Mouse (Mus musculus) thymus, adult 2 months (tissue): Measurements from ENCODE around the gene Lrrc4.

Experiments used
- CTCF ChIP-seq: fragments of 200-500 bp; IDR thresholded peaks from 2 replicates; pipeline ENCODE4 v1.5.1; 2012; ENCODE audit warnings: mild to moderate bottlenecking, control low read depth, low read length, moderate library complexity, borderline replicate concordance; ENCODE audit not compliant: control insufficient read depth, poor library complexity, insufficient read depth; ENCODE audit errors: extremely low read depth
- POLR2A ChIP-seq: fragments of 200-500 bp; IDR thresholded peaks from 2 replicates; pipeline ENCODE4 v1.6.1; 2012; ENCODE audit warnings: mild to moderate bottlenecking, low read length, control low read depth, moderate library complexity; ENCODE audit not compliant: control insufficient read depth, poor library complexity, insufficient read depth; ENCODE audit errors: extremely low read depth

DNA sequence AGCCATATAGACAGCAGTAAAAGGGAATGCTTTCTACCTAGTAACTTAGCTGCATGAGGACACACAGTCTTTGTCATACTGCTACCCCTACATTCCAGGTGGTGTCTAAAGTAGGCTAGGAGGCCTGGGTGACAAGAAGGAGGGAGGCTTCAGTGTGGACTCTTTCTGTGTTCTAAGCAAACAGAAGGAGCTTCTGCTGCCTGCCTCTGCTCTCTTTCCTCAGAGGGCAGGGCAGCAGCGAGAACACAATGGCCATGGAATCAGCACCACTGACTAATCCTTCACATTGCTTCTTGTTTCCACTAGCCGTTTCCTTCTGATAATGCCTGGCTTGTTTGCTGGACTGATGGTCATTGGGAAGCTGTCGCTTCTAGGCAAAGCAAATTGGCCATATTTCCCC is 40.4 kb downstream of the Lrrc4 start:
- TF ChIP-seq CTCF (no peak), POLR2A (no peak)
